Mouse (Mus musculus) heart, embryonic 16.5 days (tissue): ENCODE data around the gene Stub1. TPM values are rescaled to one million over a fixed set of nuclear protein-coding genes. Genes with fewer than 3 reads are reported as not detected.
A peak's percentile ranks its signal among the peaks of the same experiment; 100 is the strongest.
"Not testable (repeated sequence)": the region's sequence is repeated elsewhere in the genome, so short reads cannot be mapped to it uniquely, and the experiment has no call there.

Experiments
- ATAC-seq: fragments of 200-750 bp; cut with Nextera tagmentation; replicated peaks from 2 replicates; pipeline ENCODE4 v1.8.0; 2017; ENCODE audit warnings: moderate number of reproducible peaks; ENCODE audit not compliant: insufficient read depth, low FRiP score; ENCODE audit errors: extremely low read depth
- H3K27ac ChIP-seq: fragments of 300-500 bp; sonication (generic); 2 replicates; pipeline ENCODE4 v1.5.1; 2014; ENCODE audit warnings: mild to moderate bottlenecking, low read length, control low read depth, moderate library complexity
- H3K27me3 ChIP-seq: fragments of 300-500 bp; sonication (generic); 2 replicates; pipeline ENCODE4 v1.6.1; 2014; ENCODE audit warnings: low read length, mixed read lengths; ENCODE audit not compliant: control insufficient read depth, insufficient read depth
- H3K36me3 ChIP-seq: fragments of 300-500 bp; sonication (generic); 2 replicates; pipeline ENCODE4 v1.6.1; 2014; ENCODE audit not compliant: control insufficient read depth, insufficient read depth
- H3K4me1 ChIP-seq: fragments of 300-500 bp; sonication (generic); 2 replicates; pipeline ENCODE4 v1.6.1; 2014; ENCODE audit warnings: low read length, mixed read lengths; ENCODE audit not compliant: control insufficient read depth, insufficient read depth
- H3K4me2 ChIP-seq: fragments of 300-500 bp; sonication (generic); 2 replicates; pipeline ENCODE4 v1.6.1; 2014; ENCODE audit warnings: low read depth, mild to moderate bottlenecking, control low read depth, low read length
- H3K4me3 ChIP-seq: fragments of 300-500 bp; sonication (generic); 2 replicates; pipeline ENCODE4 v1.5.1; 2014; ENCODE audit warnings: mild to moderate bottlenecking, control low read depth, low read length
- H3K9ac ChIP-seq: fragments of 300-500 bp; sonication (generic); 2 replicates; pipeline ENCODE4 v1.6.1; 2014; ENCODE audit warnings: low read length, control low read depth
- H3K9me3 ChIP-seq: fragments of 300-500 bp; sonication (generic); replicated peaks from 2 replicates; pipeline ENCODE4 v1.6.1; 2016; ENCODE audit warnings: low read length; ENCODE audit not compliant: control insufficient read depth
- WGBS: fragments of 180-500 bp; shearing (Covaris S2); extraction: QIAGEN DNeasy Blood & Tissue Kit; methylation state at CpG from one replicate; pipeline ENCODE4 v1.1.7; 2014; 5-methylcytosine and 5-hydroxymethylcytosine counted together
- polyA plus RNA-seq: library from polyadenylated mRNA; unstranded; fragments of >200 nt; fragmentation: Nextera tagmentation; extraction: Ambion mirVana; gene quantifications from 2 replicates; pipeline ENCODE4 v1.2.1, GENCODE M21; 2015

Gene Stub1
- polyA plus RNA-seq, 1 experiment from 2014 or later = 292 TPM

DNA sequence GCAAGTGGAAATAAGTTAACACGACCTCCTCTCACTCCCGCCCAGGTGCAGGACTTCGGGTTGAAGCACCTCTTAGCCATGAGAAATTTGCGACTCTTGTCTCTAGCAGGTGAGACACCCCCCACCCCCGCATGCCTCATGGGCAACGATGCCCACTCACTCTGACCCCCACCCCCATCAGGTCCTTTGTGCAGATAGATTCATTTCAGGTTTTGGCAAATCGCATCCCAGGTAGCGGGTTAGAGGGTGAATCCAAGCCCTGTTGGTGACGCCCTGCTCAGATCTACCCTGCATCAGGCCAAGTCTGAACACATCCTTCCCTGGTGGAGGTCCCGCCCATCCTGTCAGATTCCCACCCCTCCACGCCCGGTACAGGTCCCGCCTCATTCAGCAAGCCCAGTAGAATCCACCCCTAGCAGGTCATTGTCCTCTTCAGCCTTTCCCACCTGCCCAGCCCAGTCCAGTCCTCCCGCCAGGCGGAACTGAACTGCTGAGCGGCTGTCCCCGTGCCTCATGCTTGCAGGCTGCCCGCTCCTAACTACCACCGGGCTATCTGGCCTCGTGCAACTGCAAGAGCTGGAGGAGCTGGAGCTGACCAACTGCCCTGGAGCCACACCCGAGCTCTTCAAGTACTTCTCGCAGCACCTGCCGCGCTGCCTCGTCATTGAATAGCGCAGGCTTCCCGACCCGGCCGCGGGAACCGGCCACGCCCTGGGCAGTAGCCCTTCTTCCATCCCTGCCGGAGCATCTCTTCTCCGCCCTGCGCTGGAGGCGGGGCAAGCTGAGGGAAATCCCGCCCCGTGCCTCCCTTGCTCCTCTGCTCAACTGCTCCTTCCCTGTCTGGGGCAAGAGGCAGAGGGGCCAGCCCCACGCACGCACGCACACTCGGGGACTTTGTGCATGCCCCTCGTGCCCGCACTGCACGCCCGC is 14.1 kb downstream of the Stub1 start:
- Histone ChIP-seq H3K36me3 (no peaks in the 10 kb centered on the region), H3K4me3 (no peak overlapping the region; the same call in 1 of the 2 replicates), H3K4me1 (peaks cover 4% of the 10 kb centered on the region), H3K27me3 (peaks cover 40% of the 10 kb centered on the region), H3K9me3 (no peaks in the 10 kb centered on the region), H3K4me2 (no peak overlapping the region), H3K27ac (no peak overlapping the region), H3K9ac (no peak overlapping the region)
- no peak for ATAC-seq
- 7% methylated on average over 44 of the region's 46 CpGs for WGBS

- H3K4me1 ChIP-seq = peaks cover 2% of the 10 kb centered on the region; the same call in 1 of the 2 replicates
- no peak overlapping the region for H3K4me3 ChIP-seq
- H3K27ac ChIP-seq = no peak overlapping the region
- no peak overlapping the region for H3K4me2 ChIP-seq
- H3K9me3 ChIP-seq = no peaks in the 10 kb centered on the region
- 76% methylated on average over 11 of the region's 11 CpGs for WGBS
- peaks cover 48% of the 10 kb centered on the region for H3K27me3 ChIP-seq
- H3K9ac ChIP-seq = no peak overlapping the region
- no peak for ATAC-seq
- no peaks in the 10 kb centered on the region for H3K36me3 ChIP-seq
Measured at GRCm38 (mm10) chr17:25817662-25818061, 15.5 kb downstream of the Stub1 start.

- Histone ChIP-seq H3K36me3 (no peaks in the 10 kb centered on the region), H3K4me3 (no peak overlapping the region), H3K4me2 (no peak overlapping the region), H3K9me3 (no peaks in the 10 kb centered on the region), H3K27me3 (peaks cover 57% of the 10 kb centered on the region), H3K9ac (no peak overlapping the region), H3K4me1 (peaks cover 11% of the 10 kb centered on the region), H3K27ac (no peak overlapping the region)
- 0 out of 2 replicates have a peak, but pooled peaks have one; percentile 8 for ATAC-seq
- WGBS = 1% methylated on average over 20 of the region's 20 CpGs
Measured at GRCm38 (mm10) chr17:25813471-25813870, 19.7 kb downstream of the Stub1 start.

GRCm38 (mm10) chr17:25810890-25811289 is 22.3 kb downstream of the Stub1 start:
- H3K9ac ChIP-seq = no peak overlapping the region
- no peak for ATAC-seq
- WGBS = 62% methylated on average over 4 of the region's 4 CpGs

GRCm38 (mm10) chr17:25809606-25810340 is 23.4 kb downstream of the Stub1 start:
- Histone ChIP-seq H3K4me1 (peaks cover 12% of the 10 kb centered on the region), H3K9ac (peak overlapping the region; percentile 67), H3K4me3 (peak overlapping the region; percentile 70), H3K9me3 (no peaks in the 10 kb centered on the region), H3K27me3 (peaks cover 55% of the 10 kb centered on the region), H3K36me3 (no peaks in the 10 kb centered on the region), H3K4me2 (peak overlapping the region; percentile 98), H3K27ac (no peak overlapping the region)
- 7% methylated on average over 24 of the region's 25 CpGs for WGBS
- ATAC-seq = no peak

More at GRCm38 (mm10) chr17:25810890-25811289, 22.3 kb downstream of the Stub1 start:
- peaks cover 55% of the 10 kb centered on the region for H3K27me3 ChIP-seq
- H3K36me3 ChIP-seq = no peaks in the 10 kb centered on the region
- H3K27ac ChIP-seq = no peak overlapping the region
- no peak overlapping the region for H3K4me3 ChIP-seq
- H3K4me2 ChIP-seq = no peak overlapping the region
- peaks cover 12% of the 10 kb centered on the region for H3K4me1 ChIP-seq
- no peaks in the 10 kb centered on the region for H3K9me3 ChIP-seq

- under 1% methylated on average over 78 of the region's 100 CpGs for WGBS
- Histone ChIP-seq H3K9ac (peak within 1 kb of the TSS; percentile 67), H3K27me3 (peaks cover 55% of the 10 kb centered on the region), H3K4me1 (peaks cover 12% of the 10 kb centered on the region), H3K4me2 (peak within 1 kb of the TSS; percentile 98), H3K4me3 (peak within 1 kb of the TSS; percentile 70), H3K9me3 (no peaks in the 10 kb centered on the region), H3K36me3 (no peaks in the 10 kb centered on the region), H3K27ac (no peak within 1 kb of the TSS)
- ATAC-seq = peak; percentile 63
Measured at GRCm38 (mm10) chr17:25808789-25809605, 24.2 kb downstream of the Stub1 start, which contains the start of gene Fbxl16. TSS of gene Fbxl16 (plus strand) at chr17:25809085.

- H3K36me3 ChIP-seq = no peaks in the 10 kb centered on the region
- peak overlapping the region; percentile 70; the same call in 1 of the 2 replicates for H3K4me3 ChIP-seq
- H3K9ac ChIP-seq = no peak overlapping the region
- no peak overlapping the region; the same call in 1 of the 2 replicates for H3K4me2 ChIP-seq
- peaks cover 54% of the 10 kb centered on the region for H3K27me3 ChIP-seq
- ATAC-seq = no peak
- no peak overlapping the region for H3K27ac ChIP-seq
- H3K9me3 ChIP-seq = no peaks in the 10 kb centered on the region
- H3K4me1 ChIP-seq = peaks cover 14% of the 10 kb centered on the region
- WGBS = 27% methylated on average over 5 of the region's 5 CpGs
Measured at GRCm38 (mm10) chr17:25808028-25808427, 25.2 kb downstream of the Stub1 start.

DNA sequence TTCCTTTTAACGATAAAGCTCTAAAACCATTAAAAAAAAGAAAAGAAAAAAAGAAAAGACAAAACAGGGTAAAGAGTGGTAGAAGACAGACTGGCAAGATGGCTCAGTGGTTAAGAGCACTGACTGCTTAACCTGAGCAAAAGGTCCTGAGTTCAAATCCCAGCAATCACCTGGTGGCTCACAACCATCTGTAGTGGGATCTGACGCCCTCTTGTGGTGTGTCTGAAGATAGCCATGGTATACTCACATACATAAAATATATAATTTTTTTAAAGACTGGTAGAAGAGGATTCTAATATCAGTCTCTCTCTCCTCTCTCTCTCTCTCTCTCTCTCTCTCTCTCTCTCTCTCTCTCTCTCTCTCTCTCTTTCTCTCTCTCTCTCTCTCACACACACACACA is 25.8 kb downstream of the Stub1 start:
- ATAC-seq, H3K4me3 ChIP-seq, H3K27ac ChIP-seq, H3K36me3 ChIP-seq, H3K9me3 ChIP-seq, H3K9ac ChIP-seq, H3K4me2 ChIP-seq: not testable (repeated sequence)
- H3K27me3 ChIP-seq = peaks cover 48% of the 10 kb centered on the region
- 41% methylated on average over 2 of the region's 2 CpGs for WGBS
- peaks cover 19% of the 10 kb centered on the region for H3K4me1 ChIP-seq
